Mouse (Mus musculus): Measurements from ENCODE around the gene Tmem205. TPM values are rescaled to one million over a fixed set of nuclear protein-coding genes. Genes with fewer than 3 reads are reported as not detected.

The Tmem205 gene
- total and polyA plus RNA-seq, 3 experiments: 65.5 to 129 (median 71.8) TPM

GRCm38 (mm10) chr9:21950322-21950721 lies 23.0 kb upstream of the Tmem205 start:
- Histone ChIP-seq H3K79me2 (replicated peaks; ENCODE audit: control insufficient read depth, insufficient read depth, low read length) (no peaks in the 10 kb centered on the region), H3K4me3 (no peak overlapping the region), H3K27me3 (ENCODE audit: control insufficient read depth, insufficient read depth, low read length) (peaks cover 2% of the 10 kb centered on the region; the same call in 1 of the 2 replicates), H3K36me3 (ENCODE audit: control insufficient read depth, insufficient read depth, low read length) (no peaks in the 10 kb centered on the region), H3K4me1 (ENCODE audit: control insufficient read depth, insufficient read depth, low read length) (no peaks in the 10 kb centered on the region), H3K9ac (ENCODE audit: low read depth, low read length) (no peak overlapping the region), H3K27ac (no peak overlapping the region)
- DNase-seq: peak; percentile 57 to 87
- intact Hi-C loops (cut with DNase I): no loop called here
- TF ChIP-seq CTCF (IDR thresholded peaks at IDR 0.05) (no peak), EP300 (IDR thresholded peaks at IDR 0.05; ENCODE audit: insufficient read depth, low read depth, low read length) (peak; percentile 84; the same call in 1 of the 2 replicates), POLR2A (IDR thresholded peaks at IDR 0.05; ENCODE audit: insufficient read depth, low read depth, low read length) (no peak)
- WGBS: 15% methylated on average over 11 of the region's 11 CpGs

GRCm38 (mm10) chr9:21948790-21949189 lies 21.4 kb upstream of the Tmem205 start:
- peaks cover 2% of the 10 kb centered on the region; the same call in 1 of the 2 replicates for H3K27me3 ChIP-seq (ENCODE audit: control insufficient read depth, insufficient read depth, low read length)
- H3K4me3 ChIP-seq: no peak overlapping the region
- H3K36me3 ChIP-seq (ENCODE audit: control insufficient read depth, insufficient read depth, low read length): no peaks in the 10 kb centered on the region
- H3K27ac ChIP-seq: no peak overlapping the region
- no peak for TF ChIP-seq EP300 (IDR thresholded peaks at IDR 0.05; ENCODE audit: insufficient read depth, low read depth, low read length)
- TF ChIP-seq CTCF (IDR thresholded peaks at IDR 0.05): no peak
- no peak for TF ChIP-seq POLR2A (IDR thresholded peaks at IDR 0.05; ENCODE audit: insufficient read depth, low read depth, low read length)
- DNase-seq: no peak
- intact Hi-C loops (cut with DNase I): no loop called here
- no peaks in the 10 kb centered on the region for H3K79me2 ChIP-seq (replicated peaks; ENCODE audit: control insufficient read depth, insufficient read depth, low read length)
- H3K4me1 ChIP-seq (ENCODE audit: control insufficient read depth, insufficient read depth, low read length): no peaks in the 10 kb centered on the region
- WGBS: 63% methylated on average over 6 of the region's 6 CpGs
- no peak overlapping the region for H3K9ac ChIP-seq (ENCODE audit: low read depth, low read length)

GRCm38 (mm10) chr9:21948146-21948545 lies 20.8 kb upstream of the Tmem205 start:
- H3K27ac ChIP-seq: no peak overlapping the region
- H3K36me3 ChIP-seq (ENCODE audit: control insufficient read depth, insufficient read depth, low read length): no peaks in the 10 kb centered on the region
- no peak for DNase-seq
- 46% methylated on average over 8 of the region's 8 CpGs for WGBS
- H3K79me2 ChIP-seq (replicated peaks; ENCODE audit: control insufficient read depth, insufficient read depth, low read length): no peaks in the 10 kb centered on the region
- intact Hi-C loops (cut with DNase I): no loop called here
- no peaks in the 10 kb centered on the region for H3K4me1 ChIP-seq (ENCODE audit: control insufficient read depth, insufficient read depth, low read length)
- no peak overlapping the region for H3K9ac ChIP-seq (ENCODE audit: low read depth, low read length)
- no peak overlapping the region for H3K4me3 ChIP-seq
- TF ChIP-seq CTCF (IDR thresholded peaks at IDR 0.05): no peak
- no peak for TF ChIP-seq POLR2A (IDR thresholded peaks at IDR 0.05; ENCODE audit: insufficient read depth, low read depth, low read length)
- TF ChIP-seq EP300 (IDR thresholded peaks at IDR 0.05; ENCODE audit: insufficient read depth, low read depth, low read length): no peak
- peaks cover 5% of the 10 kb centered on the region for H3K27me3 ChIP-seq (ENCODE audit: control insufficient read depth, insufficient read depth, low read length)

GRCm38 (mm10) chr9:21947540-21948130 lies 20.3 kb upstream of the Tmem205 start:
- Histone ChIP-seq H3K79me2 (replicated peaks; ENCODE audit: control insufficient read depth, insufficient read depth, low read length) (no peaks in the 10 kb centered on the region), H3K27ac (no peak overlapping the region), H3K36me3 (ENCODE audit: control insufficient read depth, insufficient read depth, low read length) (no peaks in the 10 kb centered on the region), H3K9ac (ENCODE audit: low read depth, low read length) (no peak overlapping the region), H3K27me3 (ENCODE audit: control insufficient read depth, insufficient read depth, low read length) (peaks cover 5% of the 10 kb centered on the region), H3K4me3 (no peak overlapping the region), H3K4me1 (ENCODE audit: control insufficient read depth, insufficient read depth, low read length) (no peaks in the 10 kb centered on the region)
- intact Hi-C loops (cut with DNase I): no loop called here
- no peak for DNase-seq
- TF ChIP-seq EP300 (IDR thresholded peaks at IDR 0.05; ENCODE audit: insufficient read depth, low read depth, low read length) (no peak), POLR2A (IDR thresholded peaks at IDR 0.05; ENCODE audit: insufficient read depth, low read depth, low read length) (no peak), CTCF (IDR thresholded peaks at IDR 0.05) (no peak)
- 8% methylated on average over 28 of the region's 28 CpGs for WGBS

GRCm38 (mm10) chr9:21944267-21944666 lies 16.9 kb upstream of the Tmem205 start:
- Histone ChIP-seq H3K36me3 (ENCODE audit: control insufficient read depth, insufficient read depth, low read length) (no peaks in the 10 kb centered on the region), H3K9ac (ENCODE audit: low read depth, low read length) (no peak overlapping the region), H3K79me2 (replicated peaks; ENCODE audit: control insufficient read depth, insufficient read depth, low read length) (no peaks in the 10 kb centered on the region), H3K27me3 (ENCODE audit: control insufficient read depth, insufficient read depth, low read length) (peaks cover 5% of the 10 kb centered on the region), H3K4me1 (ENCODE audit: control insufficient read depth, insufficient read depth, low read length) (no peaks in the 10 kb centered on the region), H3K27ac (no peak overlapping the region), H3K4me3 (no peak overlapping the region)
- WGBS: 15% methylated on average over 23 of the region's 23 CpGs
- TF ChIP-seq POLR2A (IDR thresholded peaks at IDR 0.05; ENCODE audit: insufficient read depth, low read depth, low read length) (no peak), EP300 (IDR thresholded peaks at IDR 0.05; ENCODE audit: insufficient read depth, low read depth, low read length) (no peak), CTCF (IDR thresholded peaks at IDR 0.05) (no peak)
- intact Hi-C loops (cut with DNase I): no loop called here
- DNase-seq: no peak

GRCm38 (mm10) chr9:21943638-21944037 lies 16.3 kb upstream of the Tmem205 start:
- intact Hi-C loops (cut with DNase I): no loop called here
- no peak overlapping the region for H3K4me3 ChIP-seq
- H3K27ac ChIP-seq: no peak overlapping the region
- H3K79me2 ChIP-seq (replicated peaks; ENCODE audit: control insufficient read depth, insufficient read depth, low read length): no peaks in the 10 kb centered on the region
- no peak for TF ChIP-seq EP300 (IDR thresholded peaks at IDR 0.05; ENCODE audit: insufficient read depth, low read depth, low read length)
- no peak for TF ChIP-seq POLR2A (IDR thresholded peaks at IDR 0.05; ENCODE audit: insufficient read depth, low read depth, low read length)
- TF ChIP-seq CTCF (IDR thresholded peaks at IDR 0.05): no peak
- DNase-seq: no peak
- WGBS: 46% methylated on average over 12 of the region's 12 CpGs
- H3K36me3 ChIP-seq (ENCODE audit: control insufficient read depth, insufficient read depth, low read length): no peaks in the 10 kb centered on the region
- H3K9ac ChIP-seq (ENCODE audit: low read depth, low read length): no peak overlapping the region
- peaks cover 5% of the 10 kb centered on the region for H3K27me3 ChIP-seq (ENCODE audit: control insufficient read depth, insufficient read depth, low read length)
- H3K4me1 ChIP-seq (ENCODE audit: control insufficient read depth, insufficient read depth, low read length): no peaks in the 10 kb centered on the region
